Mouse (Mus musculus) testis, postnatal 14 days (tissue): ENCODE measurements around the gene Tas2r143.

Experiments
- DNase-seq: peaks from one replicate; pipeline ENCODE4 v3.0.0; 2021; ENCODE audit warnings: low spot score

The Tas2r143 gene

DNA sequence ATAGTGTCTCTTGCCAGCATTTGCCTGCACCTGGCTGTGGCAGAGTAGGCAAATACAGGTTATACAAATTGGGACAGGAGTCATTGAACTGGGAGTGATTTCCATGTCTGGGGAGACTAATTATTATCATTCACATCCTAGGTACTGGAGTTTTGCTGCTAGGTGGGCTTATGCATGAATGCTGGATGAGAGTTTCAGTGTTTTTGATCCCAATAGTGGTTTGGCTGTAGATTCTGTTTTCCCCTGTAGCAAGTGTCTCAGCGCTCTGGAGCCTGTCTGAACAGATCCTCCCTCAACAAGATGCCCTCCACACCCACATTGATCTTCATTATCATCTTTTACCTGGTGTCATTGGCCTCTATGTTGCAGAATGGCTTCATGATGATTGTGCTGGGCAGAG, at the start of gene Tas2r143:
Tas2r143 (plus strand) TSS at position 301 of the 400 bp plus-strand sequence.
- DNase-seq, result no peak

DNA sequence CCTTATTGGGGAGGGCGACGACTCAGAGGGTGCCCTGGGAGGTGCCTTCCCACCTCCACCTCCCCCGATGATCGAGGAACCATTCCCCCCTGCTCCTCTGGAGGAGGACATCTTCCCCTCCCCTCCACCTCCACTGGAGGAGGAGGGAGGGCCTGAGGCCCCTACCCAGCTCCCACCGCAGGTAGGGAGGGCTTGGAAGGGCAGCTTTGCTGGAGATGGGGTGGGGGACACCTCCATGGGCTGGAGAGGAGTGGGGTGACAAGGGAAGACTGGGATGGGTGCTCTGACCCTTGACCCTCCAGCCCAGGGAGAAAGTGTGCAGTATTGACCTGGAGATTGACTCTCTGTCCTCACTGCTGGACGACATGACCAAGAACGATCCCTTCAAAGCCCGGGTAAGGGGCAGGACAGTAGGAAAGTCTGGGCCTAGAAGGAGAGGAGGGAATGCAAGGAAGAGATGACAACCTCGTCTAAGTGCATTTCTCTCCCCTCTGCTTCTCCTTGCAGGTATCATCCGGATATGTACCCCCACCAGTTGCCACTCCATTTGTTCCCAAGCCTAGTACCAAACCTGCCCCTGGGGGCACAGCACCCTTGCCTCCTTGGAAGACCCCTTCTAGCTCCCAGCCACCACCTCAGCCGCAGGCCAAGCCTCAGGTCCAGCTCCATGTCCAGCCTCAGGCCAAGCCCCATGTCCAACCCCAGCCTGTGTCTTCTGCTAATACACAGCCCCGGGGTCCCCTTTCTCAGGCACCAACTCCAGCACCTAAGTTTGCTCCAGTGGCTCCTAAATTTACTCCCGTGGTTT, 48.9 kb upstream of the Tas2r143 start:
- DNase-seq, result no peak

DNA sequence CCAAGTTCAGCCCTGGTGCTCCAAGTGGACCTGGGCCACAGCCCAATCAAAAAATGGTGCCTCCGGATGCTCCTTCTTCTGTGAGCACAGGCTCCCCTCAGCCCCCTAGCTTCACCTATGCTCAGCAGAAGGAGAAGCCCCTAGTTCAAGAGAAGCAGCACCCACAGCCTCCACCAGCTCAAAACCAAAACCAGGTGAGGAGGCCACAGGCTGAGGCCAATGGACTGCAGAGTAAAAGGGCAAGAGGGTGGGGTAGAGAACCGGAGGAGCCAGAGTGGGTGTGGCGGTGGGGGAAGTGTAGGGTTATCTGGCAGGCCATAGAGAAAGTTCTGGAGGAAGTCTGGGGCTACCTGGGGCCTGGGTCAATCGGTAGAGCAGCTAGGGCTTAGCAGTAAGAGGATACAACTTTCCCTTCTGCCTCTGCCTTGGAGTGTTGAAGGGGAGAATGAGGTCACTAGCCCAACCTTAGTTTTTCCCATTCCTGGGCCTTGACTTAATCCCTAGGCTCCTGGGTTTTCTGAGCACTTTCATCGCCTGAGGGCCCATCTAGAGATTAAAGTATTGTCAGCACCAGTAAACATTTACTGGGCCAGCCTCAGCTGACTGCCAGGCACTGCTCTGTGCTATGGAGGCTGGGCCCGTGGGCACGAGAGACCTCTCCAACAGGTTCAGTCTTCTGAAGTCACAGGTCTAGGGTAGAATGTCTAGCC, 48.1 kb upstream of the Tas2r143 start:
- DNase-seq, result no peak

DNA sequence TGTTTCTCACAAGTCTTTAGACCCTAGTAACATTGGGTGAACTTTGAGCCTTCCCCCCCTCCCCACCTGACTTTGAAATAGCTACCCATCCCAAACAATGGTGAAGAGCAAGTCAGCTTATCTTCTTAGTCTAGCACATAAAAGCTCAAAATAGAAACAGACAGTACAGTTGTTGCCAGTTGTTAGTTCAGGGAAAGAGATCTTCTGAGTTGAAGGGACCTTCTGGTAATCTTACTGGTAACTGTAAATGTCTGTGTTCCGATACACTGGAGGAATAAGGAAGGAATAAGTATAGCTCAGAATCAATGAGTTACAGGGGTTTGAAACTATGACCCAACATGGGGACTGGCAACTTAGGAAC, 47.6 kb upstream of the Tas2r143 start:
- no peak for DNase-seq

DNA sequence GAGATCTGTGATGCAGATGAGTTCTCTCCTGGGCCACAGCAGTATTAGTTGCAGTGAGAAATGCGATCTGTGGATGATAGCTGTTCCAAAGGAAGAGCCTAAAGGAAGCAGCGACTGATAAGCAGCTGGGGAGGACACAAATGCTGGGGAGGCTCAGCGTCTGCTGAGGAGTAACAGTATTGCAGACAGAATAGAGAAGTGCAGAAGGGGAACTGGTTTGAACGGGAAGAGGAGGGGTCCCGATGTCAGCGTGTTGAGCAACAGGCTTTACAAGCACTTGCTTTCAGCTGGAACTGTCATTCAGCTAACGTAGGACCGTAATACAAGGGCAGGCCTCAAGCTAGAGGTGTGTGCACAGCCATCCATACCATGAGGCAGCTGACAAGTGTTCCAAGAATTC, 46.9 kb upstream of the Tas2r143 start:
- no peak for DNase-seq

DNA sequence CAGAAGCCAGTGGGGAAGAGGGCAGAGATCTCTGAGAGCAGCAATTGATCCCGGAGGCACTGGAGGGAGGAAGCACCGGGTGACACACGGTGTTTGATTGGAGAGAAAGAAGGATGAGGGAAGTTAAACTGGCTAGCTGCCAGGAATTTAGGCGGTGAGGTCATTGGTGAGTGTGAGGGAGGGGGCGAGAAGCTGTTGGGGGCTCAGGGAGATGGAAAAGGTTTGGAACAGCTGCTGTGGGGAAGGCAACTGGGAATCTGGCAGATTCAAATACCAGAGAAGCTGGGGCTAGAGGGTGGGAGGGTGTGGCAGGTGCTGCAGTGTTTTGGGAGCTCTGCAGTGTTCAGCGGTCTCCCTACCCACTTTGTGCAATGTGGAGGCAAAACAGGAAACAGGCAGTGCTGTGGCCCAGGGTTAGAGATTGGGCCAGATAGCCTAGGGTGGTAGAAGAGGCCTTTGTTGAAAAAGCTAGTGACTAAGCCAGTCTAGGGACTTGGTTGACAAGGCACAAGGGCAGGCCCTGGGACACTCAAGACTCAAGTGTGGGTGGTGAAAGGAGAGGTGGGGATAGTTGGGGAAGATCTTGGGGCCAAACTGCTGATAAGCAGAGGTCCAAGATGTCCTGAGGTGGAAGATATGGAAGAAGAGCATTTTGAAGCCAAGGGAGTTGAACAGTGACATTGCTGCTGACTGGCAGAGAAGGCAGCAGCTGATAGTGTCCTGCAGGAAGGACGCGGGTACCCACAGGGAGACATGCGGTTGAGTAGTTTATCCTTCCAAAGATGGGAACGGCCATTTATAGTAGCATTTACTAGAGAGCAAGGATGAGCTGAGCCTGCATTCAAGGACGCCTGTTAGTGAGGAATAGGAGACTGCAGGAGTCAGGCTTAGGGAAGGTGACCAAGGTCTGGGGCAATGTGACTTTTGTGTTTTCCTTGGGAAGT, 45.7 kb upstream of the Tas2r143 start:
- DNase-seq, result no peak

DNA sequence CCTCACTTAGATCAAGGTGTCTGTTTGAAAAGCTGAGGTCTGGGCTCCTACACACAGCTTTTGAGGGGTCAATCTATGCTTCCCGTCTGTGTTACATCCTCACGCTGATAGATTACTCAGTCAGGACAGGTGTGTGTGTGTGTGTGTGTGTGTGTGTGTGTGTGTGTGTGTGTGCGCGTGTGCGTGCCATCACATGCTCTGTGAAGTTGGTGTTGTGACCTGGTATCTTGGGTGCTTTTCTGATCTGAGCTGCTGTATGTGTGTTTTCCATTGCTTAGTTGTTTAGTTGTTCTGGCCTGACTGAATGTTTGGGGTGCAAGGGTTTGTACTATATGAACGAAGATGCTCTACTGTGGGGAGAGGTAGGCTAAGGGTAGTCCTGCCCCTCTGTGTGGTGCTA, 44.7 kb upstream of the Tas2r143 start:
- no peak for DNase-seq

DNA sequence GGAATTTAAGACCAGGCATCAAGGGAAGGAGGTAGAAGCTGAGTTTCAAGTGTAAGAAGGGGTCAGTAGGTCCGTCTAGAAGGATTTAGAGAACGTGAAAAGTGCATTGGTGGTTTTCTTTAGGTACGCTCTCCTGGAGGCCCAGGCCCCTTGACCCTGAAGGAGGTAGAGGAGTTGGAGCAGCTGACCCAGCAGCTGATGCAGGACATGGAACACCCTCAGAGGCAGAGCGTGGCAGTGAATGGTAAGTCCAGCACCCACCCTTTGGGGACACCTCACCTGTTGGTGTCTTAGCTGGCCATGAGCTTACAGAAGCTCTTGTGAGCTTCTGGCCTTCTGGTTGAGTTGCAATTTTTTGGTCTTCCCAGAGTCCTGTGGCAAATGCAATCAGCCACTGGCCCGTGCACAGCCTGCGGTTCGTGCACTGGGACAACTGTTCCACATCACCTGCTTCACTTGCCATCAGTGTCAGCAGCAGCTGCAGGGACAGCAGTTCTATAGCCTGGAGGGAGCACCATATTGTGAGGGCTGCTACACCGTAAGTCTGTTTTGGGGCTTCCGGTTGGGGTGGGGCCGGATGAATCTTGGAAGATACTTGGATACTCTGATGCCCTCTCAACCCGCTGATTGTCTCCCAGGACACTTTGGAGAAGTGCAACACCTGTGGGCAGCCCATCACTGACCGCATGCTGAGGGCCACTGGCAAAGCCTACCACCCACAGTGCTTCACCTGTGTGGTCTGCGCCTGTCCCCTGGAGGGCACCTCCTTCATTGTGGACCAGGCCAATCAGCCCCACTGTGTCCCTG, 44.0 kb upstream of the Tas2r143 start:
- DNase-seq, result no peak

DNA sequence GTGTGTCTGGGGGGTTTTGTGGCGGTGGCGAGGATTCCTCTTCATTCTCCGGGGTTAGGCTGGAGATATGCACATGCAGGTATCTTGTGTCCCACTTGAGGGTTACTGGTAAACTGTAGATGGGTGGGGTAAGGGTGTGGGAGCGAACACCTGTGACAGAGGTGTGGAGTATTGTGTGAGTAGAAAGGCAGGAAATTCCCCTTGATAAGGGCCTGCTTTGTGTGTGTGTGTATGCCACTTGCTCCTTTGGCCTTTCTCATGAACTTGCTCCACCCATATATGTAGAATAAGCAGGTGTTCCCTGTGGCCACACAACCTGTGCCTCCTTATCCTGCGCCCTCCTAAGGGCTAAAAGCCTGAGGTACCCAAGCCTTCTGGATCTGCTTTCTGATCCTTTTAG, 43.1 kb upstream of the Tas2r143 start:
- no peak for DNase-seq

DNA sequence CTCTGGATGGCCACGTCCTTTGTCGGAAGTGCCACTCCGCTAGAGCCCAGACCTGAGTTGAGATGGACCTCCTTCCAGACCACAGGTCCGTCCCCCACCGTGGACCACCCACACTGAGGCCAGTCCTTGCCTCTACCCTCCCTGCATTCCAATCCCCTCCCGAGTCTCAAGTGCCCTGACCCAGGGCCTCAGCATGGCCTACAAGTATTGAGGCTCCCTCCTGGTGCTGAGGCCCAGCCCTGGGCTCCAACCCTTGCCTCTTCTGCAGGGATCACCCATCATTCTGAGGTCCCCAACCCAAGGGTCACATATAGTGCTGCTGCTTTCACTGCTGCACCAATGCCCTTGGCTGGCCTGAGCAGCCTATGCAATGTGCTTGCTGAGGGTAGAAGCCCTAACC, 42.1 kb upstream of the Tas2r143 start:
- no peak for DNase-seq

DNA sequence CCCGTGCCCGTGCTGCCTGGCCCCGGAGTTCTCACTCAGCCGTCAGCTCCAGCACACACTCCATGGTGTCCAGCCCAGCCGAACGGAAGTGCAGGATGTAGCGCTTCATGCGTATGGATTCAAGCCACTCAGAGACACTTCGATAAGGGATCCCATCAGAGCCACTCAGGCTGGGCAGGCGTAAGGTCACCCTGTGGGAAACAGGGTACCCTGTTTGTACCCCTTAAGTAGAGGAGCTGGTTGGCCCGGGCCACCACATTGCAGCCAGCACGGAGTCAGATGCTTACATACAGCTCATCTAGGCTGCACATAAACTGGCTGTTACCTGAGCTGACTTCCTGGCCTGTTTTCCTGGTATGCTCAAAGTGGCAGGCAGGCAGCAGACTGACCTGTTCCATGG, 41.1 kb upstream of the Tas2r143 start:
- no peak for DNase-seq

DNA sequence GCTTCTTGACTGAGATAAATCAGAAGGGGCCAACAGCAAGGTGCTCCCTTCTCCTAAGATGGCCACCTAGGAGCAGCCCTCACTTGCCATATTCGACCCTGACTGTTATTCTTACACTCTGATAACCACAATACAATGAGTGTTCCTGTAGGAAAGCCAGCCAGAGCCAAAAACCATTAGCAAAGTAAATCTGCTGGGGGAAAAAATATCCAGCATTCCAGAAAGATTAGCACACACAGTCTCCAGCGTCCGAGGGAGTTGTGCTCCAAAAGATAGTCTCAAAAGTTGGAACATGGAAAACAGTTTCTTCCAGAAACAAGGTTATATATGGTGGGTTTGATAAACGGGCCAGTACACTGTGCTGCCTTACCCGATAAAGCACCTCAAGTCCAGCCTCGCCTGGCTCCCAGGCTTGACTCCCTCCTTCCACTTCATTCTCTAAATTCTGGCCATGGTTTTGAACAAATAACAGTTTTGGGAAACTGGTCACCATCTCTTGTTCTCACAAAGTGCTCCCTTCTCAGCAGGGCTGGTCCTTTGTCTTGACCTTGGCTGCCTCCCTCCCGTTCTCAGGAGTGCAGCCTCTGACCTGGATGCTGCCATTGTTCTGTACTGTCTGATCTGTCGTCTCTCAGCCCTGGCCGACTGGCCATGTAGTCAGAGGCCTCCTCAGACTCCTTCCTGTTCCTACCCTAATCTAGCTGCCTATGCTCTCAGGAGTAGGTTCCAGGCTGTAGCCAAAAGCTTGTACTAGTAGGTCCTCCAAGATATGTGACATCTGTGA, 40.5 kb upstream of the Tas2r143 start:
- DNase-seq, result peak; percentile 73

DNA sequence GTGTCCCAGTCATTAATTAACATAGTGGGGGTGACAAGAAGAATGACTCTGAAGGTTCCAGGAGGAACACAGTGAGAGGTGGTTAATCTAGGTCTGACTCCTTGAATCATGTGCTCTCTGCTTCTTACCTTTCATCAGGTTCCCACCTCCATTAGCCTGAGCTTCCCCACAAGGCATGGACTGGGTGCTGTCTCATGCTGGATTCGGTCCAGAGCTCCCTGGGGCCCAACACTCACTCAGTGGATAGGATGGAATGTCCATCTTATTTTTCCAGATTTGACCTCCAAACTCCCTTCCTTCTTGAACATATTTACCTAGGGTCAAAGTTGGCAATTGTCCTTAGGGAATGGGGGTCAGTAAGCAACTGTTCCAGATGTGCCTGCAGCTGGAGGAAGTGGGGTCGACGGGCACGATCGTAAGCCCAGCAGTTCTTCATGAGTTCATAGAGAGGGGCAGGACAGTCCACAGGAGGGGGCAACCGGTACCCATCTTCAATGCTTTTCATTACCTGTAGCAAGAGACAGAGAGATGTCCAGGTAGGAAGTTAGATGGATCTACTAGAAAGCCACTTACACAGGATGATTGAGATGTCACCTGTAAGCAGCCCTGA, 39.7 kb upstream of the Tas2r143 start:
- no peak for DNase-seq

DNA sequence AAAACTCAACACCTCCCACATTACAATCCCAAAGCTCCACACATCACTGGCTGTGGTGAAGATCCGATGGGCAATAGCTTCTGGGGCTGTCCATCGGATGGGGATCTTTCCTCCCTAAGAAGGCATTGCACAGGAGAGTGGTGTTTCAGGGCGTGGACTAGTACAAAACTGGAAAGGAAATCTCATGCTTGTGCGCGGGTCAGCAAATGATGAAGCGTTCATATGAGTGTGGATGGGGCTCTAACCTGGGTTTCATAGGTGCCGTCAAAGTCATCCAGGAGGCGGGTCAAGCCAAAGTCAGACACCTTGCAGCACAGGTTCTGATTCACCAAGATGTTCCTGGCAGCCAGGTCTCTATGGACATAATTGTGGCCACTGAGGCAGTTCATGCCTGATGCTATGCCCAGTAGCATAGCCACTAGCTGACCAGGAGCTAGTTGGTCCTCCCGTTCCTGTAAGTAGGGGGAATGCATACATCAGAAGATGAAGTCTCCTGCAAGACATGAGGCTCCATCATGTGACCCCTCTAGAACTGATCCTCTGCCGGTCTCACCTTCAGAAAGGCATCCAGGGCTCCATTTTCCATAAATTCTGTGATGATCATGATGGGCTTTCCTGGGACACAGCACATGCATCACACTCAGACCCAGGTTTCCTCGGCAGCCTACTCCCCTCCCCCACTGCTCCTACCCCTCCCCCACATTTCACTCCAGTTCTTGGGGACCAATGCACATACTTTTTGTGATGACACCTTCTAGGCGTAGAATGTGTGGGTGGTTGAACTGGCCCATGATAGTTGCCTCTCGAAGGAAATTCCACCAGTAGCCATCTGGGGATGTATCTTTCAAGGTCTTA, 38.8 kb upstream of the Tas2r143 start:
- DNase-seq, result no peak

DNA sequence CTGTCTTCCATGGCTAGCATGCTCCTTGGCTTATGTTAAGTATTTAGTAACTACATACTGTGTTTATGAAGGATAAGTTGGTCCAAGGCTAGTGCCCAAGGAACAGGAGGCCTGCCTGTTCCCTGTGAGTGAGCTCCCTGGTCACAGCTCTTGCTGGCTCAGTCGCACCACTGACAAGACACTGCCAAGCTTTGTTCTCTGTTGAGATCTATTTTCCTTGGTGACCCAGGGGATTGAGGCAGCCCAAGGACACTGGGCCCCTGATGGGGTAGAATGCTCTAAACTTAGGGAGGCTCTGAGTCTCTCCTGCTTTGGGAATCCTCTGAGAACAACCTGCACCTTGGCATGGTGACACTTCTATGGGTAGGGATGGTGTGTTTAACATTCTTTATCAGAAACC, 38.0 kb upstream of the Tas2r143 start:
- DNase-seq, result peak; percentile 56

DNA sequence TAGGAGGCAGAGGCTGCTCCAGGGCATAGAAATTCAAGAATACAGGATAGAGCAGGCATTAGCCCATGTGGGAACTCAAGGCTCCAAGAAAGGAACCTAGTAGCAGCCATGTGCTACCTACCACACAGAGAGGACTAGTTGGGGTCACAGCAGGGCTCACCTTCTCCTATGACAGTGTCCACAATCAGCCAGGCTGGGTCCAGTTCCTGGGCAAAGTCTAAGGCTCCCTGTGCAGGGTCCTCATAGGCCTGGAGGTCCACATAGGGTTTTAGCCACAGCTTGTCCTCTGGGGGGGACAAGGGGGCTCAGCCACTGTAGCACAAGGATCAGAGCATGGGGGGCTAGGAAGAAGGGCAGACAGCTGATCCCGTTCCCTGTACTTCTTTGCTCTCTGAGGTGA, 37.5 kb upstream of the Tas2r143 start:
- DNase-seq, result no peak

DNA sequence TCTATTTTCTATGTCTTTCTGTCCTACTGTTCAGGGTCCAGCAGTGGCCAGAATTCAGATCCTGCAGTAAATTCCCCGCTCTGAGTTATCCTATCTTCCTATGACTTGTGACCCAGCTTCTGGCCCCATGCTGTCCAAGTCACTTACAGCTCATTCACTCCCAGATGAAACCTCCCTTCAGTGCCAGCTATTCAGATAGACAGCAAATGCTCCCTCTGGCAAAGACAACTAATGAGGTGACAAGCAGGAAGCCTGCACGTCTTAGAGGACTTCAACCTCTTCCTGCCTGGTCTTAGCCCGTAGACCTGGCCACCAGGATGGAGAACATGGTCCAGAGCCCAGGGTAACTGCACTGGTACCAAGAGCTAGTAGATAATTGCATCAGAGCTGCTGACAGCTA, 37.1 kb upstream of the Tas2r143 start:
- DNase-seq, result no peak

DNA sequence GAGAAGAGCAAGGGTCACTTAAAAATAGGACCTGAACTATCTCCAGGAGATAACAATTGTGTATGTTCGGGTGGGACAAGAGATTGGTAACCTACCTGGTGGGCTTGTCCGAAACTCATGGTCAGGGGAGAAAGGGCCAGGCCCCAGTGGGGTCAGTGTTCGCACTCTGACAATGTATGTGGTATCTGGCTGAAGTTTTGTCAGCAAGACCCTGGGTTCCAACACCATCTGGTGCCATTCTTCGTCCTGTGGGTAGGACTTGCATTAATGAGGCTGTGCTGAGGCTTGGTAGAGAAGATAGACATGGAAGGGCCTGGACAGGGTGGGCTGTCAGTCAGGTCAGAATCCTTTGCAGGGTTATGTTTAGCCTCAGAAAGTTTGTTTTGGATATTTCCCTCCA, 36.0 kb upstream of the Tas2r143 start:
- no peak for DNase-seq

DNA sequence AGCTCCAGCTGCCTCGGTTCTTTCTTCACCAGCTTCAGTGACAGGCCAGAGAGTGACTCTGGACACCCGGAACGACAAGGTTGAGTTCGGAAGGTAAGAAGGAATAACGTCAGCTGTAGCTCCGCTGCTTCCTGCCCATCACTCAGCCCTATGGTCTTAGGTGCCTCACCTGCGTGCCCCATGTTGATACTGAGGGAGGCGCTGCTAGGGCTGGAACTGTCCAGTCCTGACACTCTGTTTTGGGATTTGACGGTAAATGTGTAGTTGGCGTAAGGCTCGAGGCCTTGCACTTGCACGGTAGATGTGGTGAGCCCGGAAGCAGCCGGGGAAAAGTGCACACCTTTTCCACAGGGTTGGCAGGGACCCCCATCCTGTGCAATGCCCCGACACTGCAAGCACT, 35.4 kb upstream of the Tas2r143 start:
- DNase-seq, result no peak

DNA sequence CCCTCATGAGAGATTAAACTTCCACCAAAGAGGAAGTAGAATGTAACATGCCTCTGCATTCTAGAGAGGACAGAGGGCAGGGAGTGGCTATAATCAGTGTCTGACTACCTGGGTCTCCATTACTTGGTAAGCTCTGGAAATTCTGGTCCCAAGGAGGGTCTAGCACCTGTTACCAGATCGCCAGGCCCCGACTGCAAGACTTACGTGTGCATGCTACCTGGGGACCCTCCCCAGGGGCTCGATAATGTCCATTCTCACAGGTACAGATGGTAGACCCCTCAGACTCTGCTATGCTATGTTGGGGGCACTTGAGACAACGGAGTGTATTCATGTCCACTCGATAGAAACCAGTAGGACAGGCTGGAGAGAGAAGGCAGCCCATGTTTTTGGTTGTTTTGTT, 34.8 kb upstream of the Tas2r143 start:
- DNase-seq, result no peak
